Mouse (Mus musculus): ENCODE measurements around the gene Ptbp1. TPM values are rescaled to one million over a fixed set of nuclear protein-coding genes. Genes with fewer than 3 reads are reported as not detected.

The Ptbp1 gene
- polyA plus RNA-seq, 1 experiment from 2014 or later, result 264 TPM

DNA sequence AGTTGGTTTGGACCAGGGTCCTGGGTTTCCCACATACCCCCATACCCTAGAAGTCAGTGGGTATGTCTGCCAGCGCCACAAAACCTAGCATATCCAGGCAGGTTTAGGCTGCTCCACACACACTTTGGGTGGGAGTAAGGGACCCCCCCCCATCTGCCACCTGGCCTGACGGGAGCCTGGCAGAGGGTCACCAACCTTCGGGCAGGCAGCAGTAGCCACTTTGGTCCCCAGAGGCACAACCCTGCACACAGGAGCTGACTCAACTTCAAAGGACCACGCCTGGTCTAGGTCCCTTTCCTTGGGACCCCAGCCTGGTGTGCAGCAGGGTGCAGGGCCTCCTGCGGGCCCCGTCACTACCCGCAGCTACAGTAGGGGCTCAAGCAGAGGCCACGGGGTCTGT is 34.0 kb upstream of the Ptbp1 start:
- Histone ChIP-seq H3K36me3 (peaks cover 36% of the 10 kb centered on the region), H3K27ac (no peak overlapping the region), H3K4me3 (no peak overlapping the region), H3K9me3 (no peaks in the 10 kb centered on the region), H3K27me3 (ENCODE audit: insufficient read depth, poor library complexity, severe bottlenecking) (no peaks in the 10 kb centered on the region), H3K4me1 (peaks cover 35% of the 10 kb centered on the region)
- 76% methylated on average over 8 of the region's 8 CpGs for WGBS
- DNase-seq (ENCODE audit: low spot score), result no peak

DNA sequence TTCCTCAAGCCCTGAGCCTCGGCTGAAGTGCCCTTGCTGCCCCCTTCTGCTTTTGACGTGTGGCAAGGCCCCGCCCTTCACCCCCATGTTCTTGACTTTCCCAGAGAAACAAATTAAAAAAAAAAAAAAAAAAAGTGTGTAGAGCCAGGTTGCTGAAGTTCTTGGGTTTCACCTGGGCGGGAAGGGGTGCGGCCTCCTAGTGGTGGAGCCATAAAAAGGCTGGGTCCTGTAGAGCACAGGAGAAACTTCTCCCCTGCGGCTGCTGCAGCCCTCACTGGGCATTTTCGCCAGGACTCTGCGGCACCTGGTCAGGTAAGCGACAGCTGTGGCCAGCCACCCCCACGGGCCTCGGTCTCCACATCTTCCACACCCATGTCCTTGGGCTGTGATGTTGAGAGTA is 33.4 kb upstream of the Ptbp1 start, which contains the start of gene Misp:
Misp (plus strand) TSS at position 208 of the 400 bp plus-strand sequence.
- Histone ChIP-seq H3K4me1 (peaks cover 35% of the 10 kb centered on the region), H3K36me3 (peaks cover 33% of the 10 kb centered on the region), H3K9me3 (no peaks in the 10 kb centered on the region), H3K27ac (no peak within 1 kb of the TSS), H3K27me3 (ENCODE audit: insufficient read depth, poor library complexity, severe bottlenecking) (no peaks in the 10 kb centered on the region), H3K4me3 (no peak within 1 kb of the TSS)
- 58% methylated on average over 11 of the region's 11 CpGs for WGBS
- no peak for DNase-seq (ENCODE audit: low spot score)

DNA sequence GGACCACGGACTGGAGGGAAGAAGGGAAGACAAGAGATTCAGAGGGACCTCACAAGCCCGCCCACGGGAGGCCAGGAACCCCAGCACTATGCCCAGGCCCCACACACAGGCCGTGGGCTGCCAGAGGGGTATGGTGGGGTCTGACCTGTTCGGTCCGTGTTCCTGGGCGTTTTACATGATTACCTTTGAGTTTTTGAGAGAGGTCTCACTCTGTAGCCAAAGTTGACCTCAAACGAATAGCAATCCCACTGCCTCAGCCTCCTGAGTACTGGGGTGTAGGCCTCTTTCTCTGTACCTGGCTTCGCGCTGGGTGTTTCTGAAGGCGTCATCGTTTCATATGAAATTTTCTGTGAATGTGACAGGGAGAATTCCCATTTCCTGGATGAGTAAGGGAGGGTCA is 32.5 kb upstream of the Ptbp1 start:
- peaks cover 35% of the 10 kb centered on the region for H3K4me1 ChIP-seq
- no peaks in the 10 kb centered on the region for H3K27me3 ChIP-seq (ENCODE audit: insufficient read depth, poor library complexity, severe bottlenecking)
- no peak overlapping the region for H3K27ac ChIP-seq
- H3K9me3 ChIP-seq, result no peaks in the 10 kb centered on the region
- H3K4me3 ChIP-seq, result no peak overlapping the region
- WGBS, result 85% methylated on average over 12 of the region's 12 CpGs
- peaks cover 24% of the 10 kb centered on the region for H3K36me3 ChIP-seq
- no peak for DNase-seq (ENCODE audit: low spot score)

DNA sequence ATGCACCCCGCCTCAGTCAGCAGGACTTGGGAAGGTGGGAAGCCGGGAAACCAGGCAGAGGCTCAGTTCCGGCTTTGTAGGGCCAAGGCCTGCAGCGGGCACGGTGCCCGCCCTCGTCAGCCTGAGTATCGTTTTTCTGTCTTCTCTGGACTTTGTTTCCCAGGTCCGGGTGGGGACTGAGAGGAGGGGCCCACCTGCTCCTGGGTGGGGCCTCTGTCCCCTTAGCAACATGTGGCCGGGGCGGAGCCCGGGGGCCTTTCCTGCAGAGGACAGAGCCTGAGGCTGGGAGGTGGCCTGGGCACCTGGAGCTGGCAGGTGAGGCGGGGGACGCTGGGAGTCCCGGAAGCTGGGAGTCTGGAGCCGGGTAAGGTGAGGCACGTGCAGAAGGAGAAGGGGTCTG is 31.9 kb upstream of the Ptbp1 start:
- peaks cover 35% of the 10 kb centered on the region for H3K4me1 ChIP-seq
- no peak for DNase-seq (ENCODE audit: low spot score)
- no peaks in the 10 kb centered on the region for H3K9me3 ChIP-seq
- 46% methylated on average over 17 of the region's 17 CpGs for WGBS
- H3K36me3 ChIP-seq, result peaks cover 22% of the 10 kb centered on the region
- no peaks in the 10 kb centered on the region for H3K27me3 ChIP-seq (ENCODE audit: insufficient read depth, poor library complexity, severe bottlenecking)
- H3K4me3 ChIP-seq, result 0 out of 2 replicates have a peak overlapping the region, but pooled peaks have one; percentile 1
- H3K27ac ChIP-seq, result peak overlapping the region; percentile 31; the same call in 1 of the 2 replicates

DNA sequence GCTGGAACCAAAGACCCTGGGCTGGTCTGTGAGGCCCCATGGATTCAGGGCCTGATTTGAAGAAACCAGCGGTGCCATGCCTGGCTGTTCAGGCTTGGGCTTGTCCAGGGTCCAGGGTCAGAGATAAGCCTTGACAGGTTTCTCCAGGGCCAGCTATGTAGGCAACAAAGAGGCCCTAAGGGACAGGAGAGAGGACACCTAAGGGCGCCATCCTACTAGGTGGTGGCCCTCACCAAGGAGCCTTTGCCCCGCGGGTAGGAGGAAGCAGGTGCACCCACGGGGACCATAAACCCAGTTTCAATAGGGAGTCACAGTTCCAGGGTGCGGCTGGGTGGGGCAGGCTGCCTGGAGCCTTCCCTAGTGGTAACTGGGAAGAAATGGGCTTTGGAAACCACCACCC is 31.2 kb upstream of the Ptbp1 start:
- H3K27me3 ChIP-seq (ENCODE audit: insufficient read depth, poor library complexity, severe bottlenecking), result no peaks in the 10 kb centered on the region
- WGBS, result 68% methylated on average over 6 of the region's 6 CpGs
- 0 out of 2 replicates have a peak overlapping the region, but pooled peaks have one; percentile 31 for H3K27ac ChIP-seq

DNA sequence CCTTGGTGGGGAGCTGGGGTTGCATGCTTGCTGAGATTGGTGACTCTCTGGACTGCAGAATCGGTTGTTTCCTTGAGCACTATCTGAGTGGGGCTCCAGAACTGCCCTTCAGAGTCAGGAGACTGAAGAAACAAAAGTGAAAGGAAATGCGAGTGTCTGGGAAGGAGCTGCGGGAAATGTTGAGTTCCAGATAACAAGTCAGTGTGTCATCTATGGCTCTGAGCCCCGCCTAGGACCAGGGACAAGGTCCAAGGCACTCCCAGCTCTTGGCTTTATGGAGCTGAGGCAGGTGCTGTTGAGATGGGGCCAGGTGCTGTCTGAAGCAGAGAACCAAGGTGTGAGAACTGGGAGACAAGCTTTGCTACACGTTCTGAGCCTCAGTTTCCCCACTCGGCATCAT is 29.8 kb upstream of the Ptbp1 start:
- Histone ChIP-seq H3K27ac (peak overlapping the region; percentile 56; the same call in 1 of the 2 replicates), H3K36me3 (peaks cover 9% of the 10 kb centered on the region), H3K4me1 (peaks cover 32% of the 10 kb centered on the region), H3K9me3 (no peaks in the 10 kb centered on the region), H3K27me3 (ENCODE audit: insufficient read depth, poor library complexity, severe bottlenecking) (0 out of 2 replicates have a peak, but pooled peaks cover 8% of the 10 kb centered on the region), H3K4me3 (no peak overlapping the region)
- no peak for DNase-seq (ENCODE audit: low spot score)
- WGBS, result 45% methylated on average over 6 of the region's 6 CpGs

More for the DNA sequence above, 31.2 kb upstream of the Ptbp1 start:
- H3K9me3 ChIP-seq, result no peaks in the 10 kb centered on the region
- DNase-seq (ENCODE audit: low spot score), result no peak
- no peak overlapping the region for H3K4me3 ChIP-seq
- H3K36me3 ChIP-seq, result peaks cover 22% of the 10 kb centered on the region
- H3K4me1 ChIP-seq, result peaks cover 35% of the 10 kb centered on the region

DNA sequence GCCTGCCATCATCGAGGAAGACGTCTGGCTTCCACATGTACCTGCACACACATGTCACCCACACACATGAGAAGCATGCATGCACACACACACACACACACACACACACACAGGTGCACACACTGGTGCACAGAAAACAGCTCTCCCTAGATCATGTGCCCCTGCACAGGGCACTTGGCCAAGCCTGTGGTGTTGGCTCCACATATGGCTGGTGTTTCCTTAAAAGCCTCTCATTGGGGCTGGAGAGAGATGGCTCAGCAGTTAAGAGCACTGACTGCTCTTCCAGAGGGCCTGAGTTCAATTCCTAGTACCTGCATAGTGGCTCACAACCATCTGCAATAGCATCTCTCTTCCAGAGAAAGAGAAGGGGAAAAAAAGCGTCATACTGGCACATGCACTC is 22.6 kb upstream of the Ptbp1 start:
- DNase-seq (ENCODE audit: low spot score), result no peak
- Histone ChIP-seq H3K4me1 (peaks cover 12% of the 10 kb centered on the region; the same call in 1 of the 2 replicates), H3K36me3 (no peaks in the 10 kb centered on the region), H3K9me3 (no peaks in the 10 kb centered on the region), H3K27me3 (ENCODE audit: insufficient read depth, poor library complexity, severe bottlenecking) (0 out of 2 replicates have a peak, but pooled peaks cover 8% of the 10 kb centered on the region), H3K4me3 (no peak overlapping the region), H3K27ac (no peak overlapping the region)
- 86% methylated on average over 3 of the region's 3 CpGs for WGBS

DNA sequence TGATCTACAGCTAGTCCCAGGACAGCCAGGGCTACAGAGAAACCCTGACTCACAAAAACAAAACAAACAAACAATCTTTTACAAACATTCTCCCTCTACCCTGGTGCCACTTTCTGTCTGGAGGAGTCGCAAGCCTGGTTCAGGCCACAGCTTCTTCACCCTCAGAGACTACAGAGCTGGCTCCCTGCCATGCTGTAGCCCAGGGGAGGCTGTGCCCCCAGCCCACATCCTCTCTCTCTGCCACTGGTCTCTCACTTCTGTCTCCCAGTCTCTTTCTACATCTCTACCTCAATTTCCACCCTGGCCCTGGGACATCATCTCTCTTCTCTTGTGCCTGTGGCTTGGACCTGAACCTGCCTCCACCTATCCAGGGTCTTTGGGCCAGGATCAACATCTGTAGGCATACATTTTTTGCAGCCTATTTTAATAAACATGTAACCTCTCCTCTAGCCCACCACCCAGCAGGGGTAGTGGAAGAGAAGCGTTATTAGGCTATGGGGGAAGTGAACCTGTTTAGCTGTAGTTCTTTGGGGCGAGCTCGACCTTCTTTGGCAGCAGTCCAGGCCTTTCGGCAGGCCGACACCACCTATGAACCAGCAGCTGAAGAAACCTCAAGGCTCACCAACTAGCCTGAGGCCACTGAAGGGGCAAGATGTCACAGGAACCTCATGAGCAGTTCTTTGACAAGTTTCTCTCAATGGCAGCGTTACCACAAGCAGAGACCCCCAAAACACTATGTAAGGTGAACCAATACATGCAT is 22.0 kb upstream of the Ptbp1 start:
- WGBS, result 80% methylated on average over 7 of the region's 7 CpGs
- no peak for DNase-seq (ENCODE audit: low spot score)
- no peak overlapping the region for H3K4me3 ChIP-seq
- H3K27me3 ChIP-seq (ENCODE audit: insufficient read depth, poor library complexity, severe bottlenecking), result 0 out of 2 replicates have a peak, but pooled peaks cover 8% of the 10 kb centered on the region
- no peak overlapping the region for H3K27ac ChIP-seq
- no peaks in the 10 kb centered on the region for H3K36me3 ChIP-seq
- peaks cover 12% of the 10 kb centered on the region; the same call in 1 of the 2 replicates for H3K4me1 ChIP-seq
- H3K9me3 ChIP-seq, result no peaks in the 10 kb centered on the region

DNA sequence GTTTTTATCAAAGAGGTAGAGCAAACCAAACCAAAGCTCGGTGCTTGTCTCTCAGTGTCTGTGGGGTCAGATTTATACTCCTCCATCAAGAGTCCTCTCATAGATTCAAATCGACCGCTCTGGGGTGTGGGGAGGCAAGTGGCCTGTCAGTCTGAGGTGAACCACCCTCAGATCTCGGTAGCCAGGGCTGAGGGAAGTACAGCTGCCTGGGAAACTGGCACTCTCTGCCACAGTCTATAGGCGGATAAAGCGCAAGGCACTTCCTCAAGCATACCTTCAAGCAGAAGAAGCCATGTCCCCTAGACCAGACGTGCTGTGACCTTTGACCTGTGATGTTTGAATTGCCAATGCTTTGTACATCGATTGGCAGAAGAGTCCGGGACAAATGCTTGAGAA is 21.4 kb upstream of the Ptbp1 start:
- Histone ChIP-seq H3K9me3 (no peaks in the 10 kb centered on the region), H3K36me3 (no peaks in the 10 kb centered on the region), H3K4me1 (peaks cover 12% of the 10 kb centered on the region; the same call in 1 of the 2 replicates), H3K4me3 (no peak overlapping the region), H3K27me3 (ENCODE audit: insufficient read depth, poor library complexity, severe bottlenecking) (0 out of 2 replicates have a peak, but pooled peaks cover 8% of the 10 kb centered on the region), H3K27ac (no peak overlapping the region)
- WGBS, result 73% methylated on average over 9 of the region's 9 CpGs
- DNase-seq (ENCODE audit: low spot score), result no peak

DNA sequence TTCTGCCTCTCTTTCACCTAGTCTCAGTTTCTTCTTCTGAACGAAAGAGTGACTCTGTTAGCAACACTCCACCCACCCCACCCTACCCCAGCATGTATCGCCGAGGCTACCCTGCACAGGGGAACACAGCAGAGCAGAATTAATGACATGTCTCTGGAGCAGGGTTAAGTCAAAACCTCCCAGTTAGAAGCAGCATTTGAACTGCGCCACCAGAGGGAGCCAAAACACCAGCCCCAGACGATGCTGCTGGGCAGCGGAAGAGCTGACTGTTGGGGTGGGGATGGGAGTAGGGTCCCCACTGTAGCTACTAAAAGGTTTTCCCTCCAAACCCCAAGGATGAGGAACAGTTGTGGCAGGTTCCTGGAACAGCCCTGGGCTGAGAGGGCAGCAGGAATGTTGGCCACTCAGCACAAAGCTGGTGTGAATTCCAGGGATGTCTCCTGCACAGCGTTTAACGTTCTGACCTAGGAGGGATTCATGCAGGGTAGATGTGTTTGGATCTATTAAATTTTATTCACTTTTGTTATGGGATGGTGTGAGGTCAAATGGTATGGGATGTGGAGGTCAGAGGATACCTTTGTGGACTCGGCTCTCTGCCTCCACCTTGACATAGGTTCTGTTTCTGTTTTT is 19.3 kb upstream of the Ptbp1 start:
- Histone ChIP-seq H3K27me3 (ENCODE audit: insufficient read depth, poor library complexity, severe bottlenecking) (no peaks in the 10 kb centered on the region), H3K9me3 (no peaks in the 10 kb centered on the region), H3K4me3 (no peak overlapping the region), H3K27ac (no peak overlapping the region), H3K4me1 (peaks cover 8% of the 10 kb centered on the region; the same call in 1 of the 2 replicates), H3K36me3 (no peaks in the 10 kb centered on the region)
- DNase-seq (ENCODE audit: low spot score), result no peak
- 16% methylated on average over 9 of the region's 9 CpGs for WGBS

DNA sequence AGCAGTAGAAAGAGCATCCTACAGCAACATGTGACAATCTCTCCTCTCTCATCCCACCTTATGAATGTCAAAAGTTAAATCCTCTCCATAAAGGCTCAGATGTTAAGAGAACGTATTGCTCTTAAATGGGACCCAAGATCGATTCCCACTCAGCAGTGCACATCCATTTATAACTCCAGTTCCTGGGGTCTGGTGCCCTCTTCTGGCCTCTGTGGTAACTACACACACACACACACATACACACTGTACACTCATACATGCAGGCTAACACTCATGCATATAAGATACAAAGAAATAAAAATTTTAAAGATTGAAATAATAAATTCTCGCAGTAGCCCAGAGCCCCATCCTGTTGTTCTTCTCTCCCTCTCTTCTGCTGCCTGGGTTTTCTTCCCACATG is 17.3 kb upstream of the Ptbp1 start:
- H3K27me3 ChIP-seq (ENCODE audit: insufficient read depth, poor library complexity, severe bottlenecking), result no peaks in the 10 kb centered on the region
- H3K4me3 ChIP-seq, result no peak overlapping the region
- no peak for DNase-seq (ENCODE audit: low spot score)
- H3K36me3 ChIP-seq, result no peaks in the 10 kb centered on the region
- H3K27ac ChIP-seq, result no peak overlapping the region
- H3K9me3 ChIP-seq, result no peaks in the 10 kb centered on the region
- 95% methylated on average over 3 of the region's 3 CpGs for WGBS
- H3K4me1 ChIP-seq, result peaks cover 22% of the 10 kb centered on the region; the same call in 1 of the 2 replicates

DNA sequence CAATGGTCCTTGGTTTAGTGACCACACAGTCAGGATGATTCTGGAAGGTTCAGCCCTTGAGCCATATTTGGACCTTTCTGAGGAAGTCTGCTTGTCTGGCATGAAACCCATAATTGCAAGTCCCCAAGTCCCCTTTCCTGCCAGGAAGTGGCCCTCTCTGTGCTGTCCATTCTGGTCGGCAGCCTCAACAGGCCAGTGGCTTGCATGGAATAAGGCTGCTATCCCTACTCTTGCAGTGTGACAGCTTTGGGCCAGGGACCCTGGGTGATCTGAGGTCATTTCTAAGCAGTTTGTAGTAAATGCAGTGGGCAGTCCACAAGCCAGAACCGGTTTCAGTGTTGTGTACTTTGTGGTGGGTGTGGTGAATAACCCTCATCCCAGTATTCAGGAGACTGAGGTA is 16.1 kb upstream of the Ptbp1 start:
- peaks cover 33% of the 10 kb centered on the region for H3K4me1 ChIP-seq
- DNase-seq (ENCODE audit: low spot score), result no peak
- H3K27ac ChIP-seq, result no peak overlapping the region
- 60% methylated on average over 2 of the region's 2 CpGs for WGBS
- no peak overlapping the region for H3K4me3 ChIP-seq
- no peaks in the 10 kb centered on the region for H3K9me3 ChIP-seq
- H3K27me3 ChIP-seq (ENCODE audit: insufficient read depth, poor library complexity, severe bottlenecking), result no peaks in the 10 kb centered on the region
- no peaks in the 10 kb centered on the region for H3K36me3 ChIP-seq

DNA sequence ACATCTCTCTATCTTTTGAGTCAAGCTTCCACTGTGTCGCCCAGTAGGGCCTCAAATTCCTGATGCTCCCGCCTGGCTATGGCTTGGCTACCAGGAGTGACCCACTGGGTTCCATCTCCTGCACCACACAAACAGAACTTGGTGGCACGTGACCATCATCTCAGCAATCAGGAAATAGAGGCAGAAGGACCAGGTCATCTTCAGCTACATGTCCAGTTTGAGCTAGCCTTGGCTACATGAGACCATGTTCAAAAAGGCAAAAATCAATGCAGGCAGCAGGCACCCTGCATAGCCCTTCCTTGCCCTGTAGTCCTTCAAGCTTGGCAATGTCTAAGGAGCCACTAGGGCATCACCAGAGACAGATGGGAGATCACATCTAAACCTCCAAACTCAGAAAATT is 14.1 kb upstream of the Ptbp1 start:
- Histone ChIP-seq H3K27ac (peak overlapping the region; percentile 90; the same call in 1 of the 2 replicates), H3K27me3 (ENCODE audit: insufficient read depth, poor library complexity, severe bottlenecking) (no peaks in the 10 kb centered on the region), H3K36me3 (no peaks in the 10 kb centered on the region), H3K4me1 (peaks cover 42% of the 10 kb centered on the region), H3K4me3 (no peak overlapping the region; the same call in 1 of the 2 replicates), H3K9me3 (no peaks in the 10 kb centered on the region)
- 85% methylated on average over 3 of the region's 3 CpGs for WGBS
- no peak for DNase-seq (ENCODE audit: low spot score)
